Mouse (Mus musculus) heart, postnatal 0 days (tissue): Measurements from ENCODE around the gene Ttc6. TPM values are rescaled to one million over a fixed set of nuclear protein-coding genes. Genes with fewer than 3 reads are reported as not detected.

Experiments
- ATAC-seq: fragments of 200-750 bp; cut with Nextera tagmentation; 2 replicates; pipeline ENCODE4 v1.8.0; 2017; ENCODE audit warnings: low read depth, moderate number of reproducible peaks, moderate library complexity; ENCODE audit not compliant: insufficient read depth
- DNase-seq: peaks from one replicate; pipeline ENCODE4 v3.0.0-alpha.2; 2016; ENCODE audit warnings: low spot score
- H3K27ac ChIP-seq: fragments of 300-500 bp; sonication (generic); 2 replicates; pipeline ENCODE4 v1.5.1; 2014; ENCODE audit warnings: low read depth, mild to moderate bottlenecking
- H3K27me3 ChIP-seq: fragments of 300-500 bp; sonication (generic); 2 replicates; pipeline ENCODE4 v1.6.1; 2014; ENCODE audit warnings: low read length, mixed read lengths; ENCODE audit not compliant: control insufficient read depth, insufficient read depth
- H3K36me3 ChIP-seq: fragments of 300-500 bp; sonication (generic); replicated peaks from 2 replicates; pipeline ENCODE4 v1.6.1; 2014; ENCODE audit warnings: low read length, mixed read lengths; ENCODE audit not compliant: control insufficient read depth, insufficient read depth
- H3K4me1 ChIP-seq: fragments of 300-500 bp; sonication (generic); 2 replicates; pipeline ENCODE4 v1.6.1; 2014; ENCODE audit warnings: antibody characterized with exemption; ENCODE audit not compliant: control insufficient read depth, insufficient read depth
- H3K4me2 ChIP-seq: fragments of 300-500 bp; sonication (generic); 2 replicates; pipeline ENCODE4 v1.6.1; 2014; ENCODE audit warnings: low read depth, mild to moderate bottlenecking, low read length, moderate library complexity
- H3K4me3 ChIP-seq: fragments of 300-500 bp; sonication (generic); 2 replicates; pipeline ENCODE4 v1.5.1; 2014; ENCODE audit warnings: low read depth, low read length
- H3K9ac ChIP-seq: fragments of 300-500 bp; sonication (generic); replicated peaks from 2 replicates; pipeline ENCODE4 v1.6.1; 2014; ENCODE audit warnings: low read depth, low read length, mixed read lengths
- H3K9me3 ChIP-seq: fragments of 300-500 bp; sonication (generic); replicated peaks from 2 replicates; pipeline ENCODE4 v1.6.1; 2016; ENCODE audit warnings: low read length; ENCODE audit not compliant: control insufficient read depth
- CTCF ChIP-seq: IDR thresholded peaks from 2 replicates; pipeline ENCODE4 v1.5.1; 2016; ENCODE audit warnings: antibody characterized with exemption, control low read depth, low read depth
- EP300 ChIP-seq: IDR thresholded peaks from 2 replicates; pipeline ENCODE4 v1.6.1; 2016; ENCODE audit warnings: antibody characterized with exemption, low read depth
- WGBS: fragments of 180-500 bp; shearing (Covaris S2); extraction: QIAGEN DNeasy Blood & Tissue Kit; methylation state at CpG from one replicate; pipeline ENCODE4 v1.1.7; 2014; 5-methylcytosine and 5-hydroxymethylcytosine counted together
- polyA plus RNA-seq: library from polyadenylated mRNA; unstranded; fragments of >200 nt; fragmentation: Nextera tagmentation; extraction: Ambion mirVana; gene quantifications from 2 replicates; pipeline ENCODE4 v1.2.1, GENCODE M21; 2015
- total RNA-seq: library from RNA; depleted of rRNA; stranded (reverse); fragments of >200 nt; gene quantifications from 2 replicates; pipeline ENCODE4 v1.2.3, GENCODE M21; 2014; ENCODE audit warnings: low replicate concordance

Gene Ttc6
- total and polyA plus RNA-seq, 2 experiments from 2014 or later: 0.15 TPM; not detected in 1

- ATAC-seq: peak; percentile 99
- H3K4me1 ChIP-seq: no peaks in the 10 kb centered on the region
- no peaks in the 10 kb centered on the region for H3K36me3 ChIP-seq
- H3K27me3 ChIP-seq: no peaks in the 10 kb centered on the region
- no peak overlapping the region for H3K4me2 ChIP-seq
- H3K27ac ChIP-seq: no peak overlapping the region
- 29% methylated on average over 5 of the region's 5 CpGs for WGBS
- H3K9ac ChIP-seq: no peak overlapping the region
- peak; percentile 19; the same call in 1 of the 2 replicates for TF ChIP-seq CTCF
- TF ChIP-seq EP300: no peak
- H3K9me3 ChIP-seq: no peaks in the 10 kb centered on the region
- DNase-seq: peak; percentile 79
- H3K4me3 ChIP-seq: no peak overlapping the region
These were observed 43.7 kb downstream of the Ttc6 start for GRCm38 (mm10) chr12:57607624-57608023.

- no peak overlapping the region for H3K4me3 ChIP-seq
- no peak overlapping the region for H3K9ac ChIP-seq
- H3K9me3 ChIP-seq: no peaks in the 10 kb centered on the region
- H3K27ac ChIP-seq: no peak overlapping the region
- ATAC-seq (no peak), DNase-seq (no peak)
- TF ChIP-seq EP300 (no peak), CTCF (no peak)
- H3K4me1 ChIP-seq: no peaks in the 10 kb centered on the region
- 82% methylated on average over 4 of the region's 4 CpGs for WGBS
- no peaks in the 10 kb centered on the region for H3K36me3 ChIP-seq
- no peaks in the 10 kb centered on the region for H3K27me3 ChIP-seq
- H3K4me2 ChIP-seq: no peak overlapping the region
These were observed 51.2 kb downstream of the Ttc6 start for GRCm38 (mm10) chr12:57615137-57615536.

GRCm38 (mm10) chr12:57622030-57622429 lies 58.1 kb downstream of the Ttc6 start:
- H3K27ac ChIP-seq: no peak overlapping the region
- no peak for DNase-seq
- 0 out of 2 replicates have a peak, but pooled peaks cover 4% of the 10 kb centered on the region for H3K4me1 ChIP-seq
- 70% methylated on average over 5 of the region's 5 CpGs for WGBS
- no peak overlapping the region for H3K4me3 ChIP-seq
- no peak overlapping the region for H3K4me2 ChIP-seq
- no peaks in the 10 kb centered on the region for H3K27me3 ChIP-seq
- no peak for ATAC-seq
- no peak overlapping the region for H3K9ac ChIP-seq
- TF ChIP-seq CTCF: no peak
- TF ChIP-seq EP300: no peak
- H3K36me3 ChIP-seq: no peaks in the 10 kb centered on the region
- H3K9me3 ChIP-seq: no peaks in the 10 kb centered on the region

GRCm38 (mm10) chr12:57623264-57623663 lies 59.4 kb downstream of the Ttc6 start:
- peak overlapping the region; percentile 36; the same call in 1 of the 2 replicates for H3K4me2 ChIP-seq
- no peak overlapping the region for H3K9ac ChIP-seq
- H3K36me3 ChIP-seq: no peaks in the 10 kb centered on the region
- DNase-seq (no peak), ATAC-seq (no peak)
- no peak overlapping the region for H3K4me3 ChIP-seq
- WGBS: 12% methylated on average over 7 of the region's 7 CpGs
- H3K4me1 ChIP-seq: 0 out of 2 replicates have a peak, but pooled peaks cover 4% of the 10 kb centered on the region
- TF ChIP-seq CTCF (no peak), EP300 (no peak)
- no peaks in the 10 kb centered on the region for H3K9me3 ChIP-seq
- no peak overlapping the region for H3K27ac ChIP-seq
- H3K27me3 ChIP-seq: no peaks in the 10 kb centered on the region

GRCm38 (mm10) chr12:57624011-57624608 lies 60.2 kb downstream of the Ttc6 start:
- no peak overlapping the region for H3K9ac ChIP-seq
- H3K9me3 ChIP-seq: no peaks in the 10 kb centered on the region
- H3K4me1 ChIP-seq: 0 out of 2 replicates have a peak, but pooled peaks cover 4% of the 10 kb centered on the region
- no peaks in the 10 kb centered on the region for H3K27me3 ChIP-seq
- TF ChIP-seq EP300 (no peak), CTCF (no peak)
- no peak overlapping the region for H3K4me2 ChIP-seq
- H3K36me3 ChIP-seq: no peaks in the 10 kb centered on the region
- H3K4me3 ChIP-seq: no peak overlapping the region
- ATAC-seq (no peak), DNase-seq (no peak)
- H3K27ac ChIP-seq: no peak overlapping the region
- WGBS: 20% methylated on average over 4 of the region's 4 CpGs

- Histone ChIP-seq H3K4me2 (no peak overlapping the region), H3K9me3 (0 out of 2 replicates have a peak, but pooled peaks cover 3% of the 10 kb centered on the region), H3K9ac (no peak overlapping the region), H3K27me3 (no peaks in the 10 kb centered on the region), H3K36me3 (no peaks in the 10 kb centered on the region), H3K4me3 (no peak overlapping the region), H3K4me1 (no peaks in the 10 kb centered on the region), H3K27ac (no peak overlapping the region)
- ATAC-seq: no peak
- no peak for TF ChIP-seq EP300
- TF ChIP-seq CTCF: no peak
- WGBS: 60% methylated on average over 4 of the region's 4 CpGs
- DNase-seq: no peak
These were observed 86.1 kb downstream of the Ttc6 start for GRCm38 (mm10) chr12:57650011-57650410.
